Mouse (Mus musculus): ENCODE measurements around the gene Got1.

DNA sequence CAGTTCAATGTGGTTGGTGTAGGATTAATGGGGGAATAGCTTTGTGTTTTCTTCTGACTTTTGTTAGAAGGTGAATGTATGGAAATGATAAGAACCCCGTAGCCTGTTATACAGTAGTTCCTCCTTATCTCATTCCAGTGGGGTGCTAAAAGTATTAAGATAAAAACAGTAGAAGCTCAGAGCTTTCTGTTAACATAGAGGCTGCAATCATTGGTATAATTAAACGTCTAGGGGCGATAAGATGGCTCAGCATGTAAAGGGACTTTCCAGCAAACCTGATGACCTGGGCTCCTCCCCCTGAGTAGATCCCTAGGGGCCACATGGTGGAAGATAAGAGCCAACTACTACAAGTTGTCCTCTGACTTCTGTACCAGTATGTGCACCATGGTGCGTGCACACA is 71.4 kb downstream of the Got1 start:
- TF ChIP-seq CTCF (IDR thresholded peaks at IDR 0.05; ENCODE audit: low read depth), result no peak
- TF ChIP-seq EP300 (IDR thresholded peaks at IDR 0.05; ENCODE audit: low read depth), result no peak

Measured in heart, postnatal 0 days (tissue).